Mouse (Mus musculus) bone marrow macrophage, adult 2 months (primary cell): ENCODE measurements around the gene Sec61b. TPM values are rescaled to one million over a fixed set of nuclear protein-coding genes. Genes with fewer than 3 reads are reported as not detected.

ENCODE experiments used
- H3K27ac ChIP-seq: 2 replicates; pipeline ENCODE4 v1.5.1; 2012; ENCODE audit warnings: low read depth, low read length; ENCODE audit not compliant: insufficient read depth
- H3K4me1 ChIP-seq: 2 replicates; pipeline ENCODE4 v1.6.1; 2012; ENCODE audit warnings: low read length; ENCODE audit not compliant: control insufficient read depth, insufficient read depth
- H3K4me3 ChIP-seq: 2 replicates; pipeline ENCODE4 v1.5.1; 2012; ENCODE audit warnings: mild to moderate bottlenecking, low read length, moderate library complexity; ENCODE audit not compliant: insufficient read depth
- CTCF ChIP-seq: IDR thresholded peaks from 2 replicates; pipeline ENCODE4 v1.5.1; 2012; ENCODE audit warnings: low read depth, mild to moderate bottlenecking, low read length, moderate library complexity
- POLR2A ChIP-seq: IDR thresholded peaks from 2 replicates; pipeline ENCODE4 v1.6.1; 2012; ENCODE audit warnings: mild to moderate bottlenecking, low read depth, low read length, borderline replicate concordance
- polyA plus RNA-seq: library from polyadenylated mRNA; stranded (reverse); fragments of >200 nt; gene quantifications from 2 replicates; pipeline ENCODE4 v1.2.4, GENCODE M21; 2012; ENCODE audit not compliant: missing spikeins, insufficient read depth, insufficient read length

The Sec61b gene
- polyA plus RNA-seq, 1 experiment = 149 TPM

- TF ChIP-seq CTCF = peak; percentile 92
- TF ChIP-seq POLR2A = no peak
Observed at GRCm38 (mm10) chr4:47502546-47502971, 28.1 kb downstream of the Sec61b start.

GRCm38 (mm10) chr4:47503045-47503444 lies 28.6 kb downstream of the Sec61b start:
- H3K4me1 ChIP-seq = no peaks in the 10 kb centered on the region
- no peak overlapping the region for H3K27ac ChIP-seq
- no peak for TF ChIP-seq CTCF
- TF ChIP-seq POLR2A = no peak
- no peak overlapping the region for H3K4me3 ChIP-seq

More at GRCm38 (mm10) chr4:47502546-47502971, 28.1 kb downstream of the Sec61b start:
- Histone ChIP-seq H3K4me3 (no peak overlapping the region), H3K27ac (no peak overlapping the region), H3K4me1 (no peaks in the 10 kb centered on the region)

GRCm38 (mm10) chr4:47504841-47505517 lies 30.5 kb downstream of the Sec61b start:
- no peak overlapping the region for H3K4me3 ChIP-seq
- TF ChIP-seq POLR2A (no peak), CTCF (no peak)
- H3K27ac ChIP-seq = no peak overlapping the region
- no peaks in the 10 kb centered on the region for H3K4me1 ChIP-seq

GRCm38 (mm10) chr4:47518551-47519181 lies 44.2 kb downstream of the Sec61b start:
- TF ChIP-seq POLR2A = no peak
- no peak for TF ChIP-seq CTCF

GRCm38 (mm10) chr4:47520076-47520475 lies 45.6 kb downstream of the Sec61b start:
- no peak overlapping the region for H3K27ac ChIP-seq
- no peaks in the 10 kb centered on the region for H3K4me1 ChIP-seq
- TF ChIP-seq CTCF = no peak
- no peak for TF ChIP-seq POLR2A
- no peak overlapping the region for H3K4me3 ChIP-seq

More at GRCm38 (mm10) chr4:47518551-47519181, 44.2 kb downstream of the Sec61b start:
- H3K27ac ChIP-seq = no peak overlapping the region
- H3K4me1 ChIP-seq = no peaks in the 10 kb centered on the region
- H3K4me3 ChIP-seq = no peak overlapping the region

GRCm38 (mm10) chr4:47521884-47522605 lies 47.6 kb downstream of the Sec61b start:
- no peak for TF ChIP-seq CTCF
- TF ChIP-seq POLR2A = no peak
- no peaks in the 10 kb centered on the region for H3K4me1 ChIP-seq
- H3K27ac ChIP-seq = no peak overlapping the region
- H3K4me3 ChIP-seq = no peak overlapping the region

- no peak for TF ChIP-seq CTCF
- no peak for TF ChIP-seq POLR2A
- no peak overlapping the region for H3K4me3 ChIP-seq
- H3K4me1 ChIP-seq = no peaks in the 10 kb centered on the region
- no peak overlapping the region for H3K27ac ChIP-seq
Observed at GRCm38 (mm10) chr4:47529866-47530265, 55.4 kb downstream of the Sec61b start.

Other genes with a start within 250 kb of the Sec61b start
- 52.0 and 52.1 TPM in 2 replicates for gene Tgfbr1, start 121.4 kb upstream of the Sec61b start, polyA plus RNA-seq
- gene Alg2, start 325 bp upstream of the Sec61b start, polyA plus RNA-seq = 15.0 and 15.1 TPM in 2 replicates